Mouse (Mus musculus): ENCODE data around the gene Pgpep1l. TPM values are rescaled to one million over a fixed set of nuclear protein-coding genes. Genes with fewer than 3 reads are reported as not detected.
A peak's percentile ranks its signal among the peaks of the same experiment; 100 is the strongest.

Gene Pgpep1l
- polyA plus RNA-seq, 1 experiment from 2014 or later, result not detected

DNA sequence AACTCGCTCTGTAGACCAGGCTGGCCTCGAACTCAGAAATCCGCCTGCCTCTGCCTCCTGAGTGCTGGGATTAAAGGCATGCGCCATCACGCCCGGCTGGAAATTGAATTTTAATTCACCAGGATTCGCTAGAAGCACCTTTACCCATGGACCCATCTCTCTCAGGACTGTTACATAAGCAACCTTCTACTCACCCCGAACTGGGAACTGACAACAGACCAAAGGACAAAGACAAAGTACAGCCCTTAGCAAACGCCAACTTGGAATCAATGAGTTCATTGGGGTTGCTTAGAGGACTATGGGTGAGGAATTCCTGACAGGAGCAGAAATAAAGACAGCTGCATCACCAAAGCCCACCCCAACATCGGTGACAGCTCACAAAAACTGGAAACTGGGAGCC is 8.6 kb upstream of the Pgpep1l start:
- Histone ChIP-seq H3K36me3 (ENCODE audit: control insufficient read depth, insufficient read depth, low read length) (no peaks in the 10 kb centered on the region), H3K9ac (ENCODE audit: low read length) (no peak overlapping the region), H3K27me3 (ENCODE audit: control insufficient read depth, insufficient read depth, low read depth, low read length) (no peaks in the 10 kb centered on the region; the same call in 1 of the 2 replicates), H3K4me2 (ENCODE audit: low read depth, low read length) (no peak overlapping the region), H3K27ac (ENCODE audit: low read length) (no peak overlapping the region), H3K4me3 (ENCODE audit: low read length) (no peak overlapping the region), H3K4me1 (replicated peaks; ENCODE audit: control insufficient read depth, insufficient read depth, low read length) (peaks cover 9% of the 10 kb centered on the region; the same call in 1 of the 2 replicates), H3K9me3 (ENCODE audit: control insufficient read depth, low read length) (no peaks in the 10 kb centered on the region)
- no peak for ATAC-seq (ENCODE audit: low read depth)
- 85% methylated on average over 10 of the region's 10 CpGs for WGBS

DNA sequence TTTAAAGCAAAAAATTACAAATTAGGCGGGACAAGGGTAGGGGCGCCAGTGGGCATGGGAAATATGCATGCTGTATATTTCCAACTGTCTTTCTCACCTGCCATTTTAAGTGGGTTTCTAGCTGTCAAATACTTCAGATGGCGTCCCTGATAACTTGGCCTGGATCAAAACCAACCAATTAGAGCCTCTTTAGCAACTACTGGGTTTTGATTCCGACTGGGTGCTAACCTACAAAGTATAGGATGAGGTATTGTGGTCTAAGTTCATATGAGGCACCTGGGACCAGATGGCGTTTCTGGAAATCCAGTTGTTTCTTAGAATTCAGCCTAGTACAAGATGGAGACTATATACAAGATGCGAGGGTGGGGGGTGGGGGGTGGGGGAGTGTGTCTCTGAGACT is 7.8 kb upstream of the Pgpep1l start:
- Histone ChIP-seq H3K9me3 (ENCODE audit: control insufficient read depth, low read length) (no peaks in the 10 kb centered on the region), H3K4me2 (ENCODE audit: low read depth, low read length) (no peak overlapping the region), H3K27me3 (ENCODE audit: control insufficient read depth, insufficient read depth, low read depth, low read length) (no peaks in the 10 kb centered on the region; the same call in 1 of the 2 replicates), H3K4me3 (ENCODE audit: low read length) (no peak overlapping the region), H3K4me1 (replicated peaks; ENCODE audit: control insufficient read depth, insufficient read depth, low read length) (peaks cover 9% of the 10 kb centered on the region), H3K27ac (ENCODE audit: low read length) (no peak overlapping the region), H3K9ac (ENCODE audit: low read length) (no peak overlapping the region), H3K36me3 (ENCODE audit: control insufficient read depth, insufficient read depth, low read length) (no peaks in the 10 kb centered on the region)
- 88% methylated on average over 6 of the region's 6 CpGs for WGBS
- no peak for ATAC-seq (ENCODE audit: low read depth)

DNA sequence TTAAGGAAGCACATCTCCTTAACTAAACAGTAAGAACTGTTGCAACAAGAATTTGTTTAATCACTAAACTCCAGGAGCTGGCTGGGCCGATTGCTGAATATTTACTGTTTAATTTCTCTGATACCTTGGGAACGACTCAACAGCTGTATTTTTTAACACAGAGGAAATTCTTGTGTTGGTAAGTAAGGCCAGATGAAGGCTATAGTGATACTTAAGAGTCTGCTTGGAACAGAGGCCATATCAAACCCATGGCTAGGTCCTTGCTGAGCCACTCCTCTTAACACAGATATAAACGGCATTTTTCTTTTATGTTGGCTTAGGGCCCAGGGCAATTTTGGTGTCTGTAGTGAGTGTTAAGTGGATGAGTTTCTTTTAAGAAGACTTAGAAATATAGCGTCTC is 6.5 kb upstream of the Pgpep1l start:
- ATAC-seq (ENCODE audit: low read depth), result peak; percentile 61
- H3K27me3 ChIP-seq (ENCODE audit: control insufficient read depth, insufficient read depth, low read depth, low read length), result no peaks in the 10 kb centered on the region; the same call in 1 of the 2 replicates
- no peak overlapping the region for H3K4me2 ChIP-seq (ENCODE audit: low read depth, low read length)
- 17% methylated on average over 4 of the region's 4 CpGs for WGBS
- no peaks in the 10 kb centered on the region for H3K36me3 ChIP-seq (ENCODE audit: control insufficient read depth, insufficient read depth, low read length)
- H3K4me1 ChIP-seq (replicated peaks; ENCODE audit: control insufficient read depth, insufficient read depth, low read length), result peaks cover 2% of the 10 kb centered on the region
- H3K9me3 ChIP-seq (ENCODE audit: control insufficient read depth, low read length), result no peaks in the 10 kb centered on the region
- no peak overlapping the region for H3K9ac ChIP-seq (ENCODE audit: low read length)
- H3K4me3 ChIP-seq (ENCODE audit: low read length), result no peak overlapping the region
- H3K27ac ChIP-seq (ENCODE audit: low read length), result 0 out of 2 replicates have a peak overlapping the region, but pooled peaks have one; percentile 18

DNA sequence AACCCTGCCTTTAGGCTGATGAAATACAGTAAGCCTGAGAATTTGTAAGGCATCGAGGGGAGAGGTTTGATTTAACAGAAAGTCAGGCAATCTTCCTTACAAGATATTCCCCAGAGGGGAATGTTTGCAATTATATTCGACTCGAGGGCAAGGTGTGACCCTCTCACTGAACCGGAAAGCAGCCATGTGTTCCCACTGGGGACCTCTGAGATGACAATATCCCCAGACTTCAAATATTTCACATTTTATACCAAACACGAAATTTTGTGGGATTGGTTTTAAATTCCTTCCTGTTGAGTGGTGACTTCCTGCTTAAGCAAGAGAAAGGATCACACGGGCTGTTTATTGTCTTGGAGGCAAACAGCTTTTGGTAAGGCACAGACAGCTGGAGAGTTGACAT is 2.7 kb upstream of the Pgpep1l start:
- WGBS, result 22% methylated on average over 6 of the region's 6 CpGs
- Histone ChIP-seq H3K27me3 (ENCODE audit: control insufficient read depth, insufficient read depth, low read depth, low read length) (no peaks in the 10 kb centered on the region), H3K4me2 (ENCODE audit: low read depth, low read length) (no peak overlapping the region), H3K4me1 (replicated peaks; ENCODE audit: control insufficient read depth, insufficient read depth, low read length) (peaks cover 14% of the 10 kb centered on the region), H3K4me3 (ENCODE audit: low read length) (no peak overlapping the region), H3K9me3 (ENCODE audit: control insufficient read depth, low read length) (no peaks in the 10 kb centered on the region), H3K9ac (ENCODE audit: low read length) (no peak overlapping the region), H3K36me3 (ENCODE audit: control insufficient read depth, insufficient read depth, low read length) (no peaks in the 10 kb centered on the region), H3K27ac (ENCODE audit: low read length) (no peak overlapping the region)
- no peak for ATAC-seq (ENCODE audit: low read depth)

DNA sequence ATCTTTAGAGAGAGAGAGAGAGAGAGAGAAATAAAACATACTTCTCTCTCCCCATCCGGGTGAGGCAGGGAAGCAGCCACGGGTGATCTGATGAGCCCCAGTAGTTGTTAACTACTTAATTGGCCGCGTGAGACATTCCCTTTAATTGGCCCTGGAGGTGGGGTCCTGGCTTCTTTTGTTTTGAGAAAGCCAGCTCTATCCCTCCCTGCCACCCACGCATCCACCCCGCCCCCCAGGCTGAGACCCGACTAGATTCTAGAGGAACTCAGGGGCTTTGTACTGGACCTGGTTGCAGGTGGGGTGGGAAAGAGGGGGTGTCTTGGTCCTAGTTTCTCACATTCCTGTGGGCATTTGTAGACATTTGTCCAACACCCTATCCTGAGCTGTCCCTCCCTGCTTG is 1.4 kb upstream of the Pgpep1l start:
- no peak overlapping the region for H3K4me3 ChIP-seq (ENCODE audit: low read length)
- no peak overlapping the region for H3K4me2 ChIP-seq (ENCODE audit: low read depth, low read length)
- no peak for ATAC-seq (ENCODE audit: low read depth)
- 43% methylated on average over 7 of the region's 7 CpGs for WGBS
- H3K27ac ChIP-seq (ENCODE audit: low read length), result no peak overlapping the region
- no peaks in the 10 kb centered on the region for H3K27me3 ChIP-seq (ENCODE audit: control insufficient read depth, insufficient read depth, low read depth, low read length)
- 0 out of 2 replicates have a peak, but pooled peaks cover 3% of the 10 kb centered on the region for H3K9me3 ChIP-seq (ENCODE audit: control insufficient read depth, low read length)
- H3K4me1 ChIP-seq (replicated peaks; ENCODE audit: control insufficient read depth, insufficient read depth, low read length), result peaks cover 14% of the 10 kb centered on the region
- no peak overlapping the region for H3K9ac ChIP-seq (ENCODE audit: low read length)
- no peaks in the 10 kb centered on the region for H3K36me3 ChIP-seq (ENCODE audit: control insufficient read depth, insufficient read depth, low read length)

GRCm38 (mm10) chr7:68264531-68264930 is 498 bp upstream of the Pgpep1l start:
- ATAC-seq (ENCODE audit: low read depth), result peak; percentile 25; the same call in 1 of the 2 replicates
- no peaks in the 10 kb centered on the region for H3K36me3 ChIP-seq (ENCODE audit: control insufficient read depth, insufficient read depth, low read length)
- peak overlapping the region; percentile 38 for H3K4me3 ChIP-seq (ENCODE audit: low read length)
- H3K27me3 ChIP-seq (ENCODE audit: control insufficient read depth, insufficient read depth, low read depth, low read length), result no peaks in the 10 kb centered on the region
- H3K4me2 ChIP-seq (ENCODE audit: low read depth, low read length), result peak overlapping the region; percentile 55
- no peak overlapping the region for H3K27ac ChIP-seq (ENCODE audit: low read length)
- peak overlapping the region; percentile 13; the same call in 1 of the 2 replicates for H3K9ac ChIP-seq (ENCODE audit: low read length)
- H3K4me1 ChIP-seq (replicated peaks; ENCODE audit: control insufficient read depth, insufficient read depth, low read length), result peaks cover 14% of the 10 kb centered on the region
- H3K9me3 ChIP-seq (ENCODE audit: control insufficient read depth, low read length), result 0 out of 2 replicates have a peak, but pooled peaks cover 3% of the 10 kb centered on the region
- 5% methylated on average over 14 of the region's 14 CpGs for WGBS

GRCm38 (mm10) chr7:68263346-68264027 is 546 bp downstream of the Pgpep1l start:
- H3K9me3 ChIP-seq (ENCODE audit: control insufficient read depth, low read length), result 0 out of 2 replicates have a peak, but pooled peaks cover 3% of the 10 kb centered on the region
- H3K27ac ChIP-seq (ENCODE audit: low read length), result no peak overlapping the region
- H3K27me3 ChIP-seq (ENCODE audit: control insufficient read depth, insufficient read depth, low read depth, low read length), result no peaks in the 10 kb centered on the region
- no peak for ATAC-seq (ENCODE audit: low read depth)
- peak overlapping the region; percentile 55 for H3K4me2 ChIP-seq (ENCODE audit: low read depth, low read length)
- H3K9ac ChIP-seq (ENCODE audit: low read length), result peak overlapping the region; percentile 6
- 44% methylated on average over 8 of the region's 8 CpGs for WGBS
- peak overlapping the region; percentile 38 for H3K4me3 ChIP-seq (ENCODE audit: low read length)
- no peaks in the 10 kb centered on the region for H3K36me3 ChIP-seq (ENCODE audit: control insufficient read depth, insufficient read depth, low read length)
- H3K4me1 ChIP-seq (replicated peaks; ENCODE audit: control insufficient read depth, insufficient read depth, low read length), result peaks cover 18% of the 10 kb centered on the region

DNA sequence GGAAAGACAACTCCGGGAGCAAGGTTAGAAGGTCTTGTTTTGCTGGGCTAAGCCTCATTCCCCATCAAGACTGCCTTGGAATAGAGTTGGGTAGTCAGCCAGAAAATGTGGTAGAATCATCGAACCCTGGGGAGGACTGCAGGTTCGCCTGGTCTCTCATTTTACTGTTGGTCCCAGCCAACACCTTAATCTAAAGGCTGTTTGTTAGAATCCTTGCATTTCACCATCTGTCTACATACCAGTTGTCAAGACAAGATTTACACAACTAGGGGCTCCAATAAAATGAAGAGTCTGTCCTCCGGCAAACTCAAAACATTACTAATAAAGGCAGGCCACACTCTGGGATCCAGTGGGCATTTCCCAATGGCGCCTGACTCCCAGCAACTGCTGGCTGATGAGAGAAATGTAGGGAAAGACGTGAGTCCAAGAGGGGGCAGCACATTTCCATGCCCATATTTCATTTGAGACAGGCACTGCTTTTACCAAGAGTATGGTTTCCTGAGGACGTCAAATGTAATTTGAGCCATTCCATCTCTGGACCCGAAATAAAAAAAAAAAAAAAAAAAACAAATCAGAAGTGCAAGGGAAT is 1.3 kb downstream of the Pgpep1l start:
- no peaks in the 10 kb centered on the region for H3K27me3 ChIP-seq (ENCODE audit: control insufficient read depth, insufficient read depth, low read depth, low read length)
- no peak overlapping the region for H3K4me3 ChIP-seq (ENCODE audit: low read length)
- no peak overlapping the region for H3K4me2 ChIP-seq (ENCODE audit: low read depth, low read length)
- peaks cover 24% of the 10 kb centered on the region for H3K4me1 ChIP-seq (replicated peaks; ENCODE audit: control insufficient read depth, insufficient read depth, low read length)
- H3K9me3 ChIP-seq (ENCODE audit: control insufficient read depth, low read length), result 0 out of 2 replicates have a peak, but pooled peaks cover 3% of the 10 kb centered on the region
- WGBS, result 50% methylated on average over 8 of the region's 8 CpGs
- ATAC-seq (ENCODE audit: low read depth), result no peak
- H3K27ac ChIP-seq (ENCODE audit: low read length), result no peak overlapping the region
- no peaks in the 10 kb centered on the region for H3K36me3 ChIP-seq (ENCODE audit: control insufficient read depth, insufficient read depth, low read length)
- H3K9ac ChIP-seq (ENCODE audit: low read length), result no peak overlapping the region

DNA sequence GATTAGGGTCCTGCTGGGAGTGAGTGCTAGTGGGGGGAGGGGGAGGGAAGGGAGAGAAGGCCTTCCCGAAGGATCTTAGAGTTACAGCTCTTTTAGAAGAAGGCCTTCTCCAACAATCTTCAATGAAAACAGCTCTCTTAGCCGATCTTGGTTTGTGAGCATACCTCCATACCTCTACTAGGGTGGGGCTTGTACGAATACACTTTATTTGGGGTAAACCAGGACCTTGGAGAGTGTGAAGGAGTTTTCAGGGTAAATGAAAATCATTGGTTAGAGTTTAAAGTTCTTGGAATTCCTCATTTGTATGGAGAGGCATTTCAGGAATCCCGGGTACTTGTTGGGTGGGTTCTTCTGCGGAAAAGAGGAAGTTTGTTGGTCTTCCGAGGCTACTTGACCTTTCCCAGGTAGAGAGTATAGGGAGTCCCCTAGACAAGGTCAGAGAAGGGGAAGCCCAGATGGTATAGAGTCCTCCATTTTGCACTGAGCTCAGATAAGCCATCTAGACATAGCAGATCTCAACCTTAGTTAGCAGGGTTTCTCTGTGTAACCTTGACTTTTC is 4.4 kb downstream of the Pgpep1l start:
- WGBS, result 46% methylated on average over 6 of the region's 6 CpGs
- no peaks in the 10 kb centered on the region for H3K27me3 ChIP-seq (ENCODE audit: control insufficient read depth, insufficient read depth, low read depth, low read length)
- H3K36me3 ChIP-seq (ENCODE audit: control insufficient read depth, insufficient read depth, low read length), result no peaks in the 10 kb centered on the region
- no peak overlapping the region for H3K4me3 ChIP-seq (ENCODE audit: low read length)
- H3K4me2 ChIP-seq (ENCODE audit: low read depth, low read length), result no peak overlapping the region
- 0 out of 2 replicates have a peak, but pooled peaks cover 3% of the 10 kb centered on the region for H3K9me3 ChIP-seq (ENCODE audit: control insufficient read depth, low read length)
- H3K4me1 ChIP-seq (replicated peaks; ENCODE audit: control insufficient read depth, insufficient read depth, low read length), result peaks cover 22% of the 10 kb centered on the region
- ATAC-seq (ENCODE audit: low read depth), result peak; percentile 29; the same call in 1 of the 2 replicates
- no peak overlapping the region for H3K27ac ChIP-seq (ENCODE audit: low read length)
- H3K9ac ChIP-seq (ENCODE audit: low read length), result no peak overlapping the region

Data from lung, embryonic 16.5 days (tissue).